Mouse (Mus musculus): ENCODE data around the gene Rab36. TPM values are rescaled to one million over a fixed set of nuclear protein-coding genes. Genes with fewer than 3 reads are reported as not detected.

The Rab36 gene
- polyA plus RNA-seq, 1 experiment: 0.82 TPM

- no peak for TF ChIP-seq POLR2A (IDR thresholded peaks at IDR 0.05; ENCODE audit: borderline replicate concordance, low read depth, low read length)
- TF ChIP-seq CTCF (IDR thresholded peaks at IDR 0.05; ENCODE audit: low read depth, low read length): no peak
Measured at GRCm38 (mm10) chr10:75010704-75011103, 26.2 kb upstream of the Rab36 start.

GRCm38 (mm10) chr10:75015465-75015864, 21.4 kb upstream of the Rab36 start:
- TF ChIP-seq POLR2A (IDR thresholded peaks at IDR 0.05; ENCODE audit: borderline replicate concordance, low read depth, low read length) (no peak), CTCF (IDR thresholded peaks at IDR 0.05; ENCODE audit: low read depth, low read length) (no peak)
- Histone ChIP-seq H3K27ac (ENCODE audit: insufficient read depth, low read depth, low read length) (no peak overlapping the region), H3K4me1 (ENCODE audit: control insufficient read depth, insufficient read depth, low read length) (no peaks in the 10 kb centered on the region), H3K4me3 (ENCODE audit: insufficient read depth, low read length) (no peak overlapping the region)

More at GRCm38 (mm10) chr10:75010704-75011103, 26.2 kb upstream of the Rab36 start:
- H3K4me1 ChIP-seq (ENCODE audit: control insufficient read depth, insufficient read depth, low read length): no peaks in the 10 kb centered on the region
- H3K4me3 ChIP-seq (ENCODE audit: insufficient read depth, low read length): no peak overlapping the region
- H3K27ac ChIP-seq (ENCODE audit: insufficient read depth, low read depth, low read length): no peak overlapping the region

GRCm38 (mm10) chr10:75016481-75016880, 20.4 kb upstream of the Rab36 start:
- no peak overlapping the region for H3K27ac ChIP-seq (ENCODE audit: insufficient read depth, low read depth, low read length)
- TF ChIP-seq POLR2A (IDR thresholded peaks at IDR 0.05; ENCODE audit: borderline replicate concordance, low read depth, low read length): no peak
- no peak for TF ChIP-seq CTCF (IDR thresholded peaks at IDR 0.05; ENCODE audit: low read depth, low read length)
- H3K4me3 ChIP-seq (ENCODE audit: insufficient read depth, low read length): no peak overlapping the region
- H3K4me1 ChIP-seq (ENCODE audit: control insufficient read depth, insufficient read depth, low read length): no peaks in the 10 kb centered on the region

- Histone ChIP-seq H3K27ac (ENCODE audit: insufficient read depth, low read depth, low read length) (no peak overlapping the region), H3K4me3 (ENCODE audit: insufficient read depth, low read length) (no peak overlapping the region), H3K4me1 (ENCODE audit: control insufficient read depth, insufficient read depth, low read length) (no peaks in the 10 kb centered on the region)
- no peak for TF ChIP-seq CTCF (IDR thresholded peaks at IDR 0.05; ENCODE audit: low read depth, low read length)
- TF ChIP-seq POLR2A (IDR thresholded peaks at IDR 0.05; ENCODE audit: borderline replicate concordance, low read depth, low read length): no peak
Measured at GRCm38 (mm10) chr10:75020271-75020670, 16.6 kb upstream of the Rab36 start.

GRCm38 (mm10) chr10:75021138-75021537, 15.7 kb upstream of the Rab36 start:
- peak; percentile 44; the same call in 1 of the 2 replicates for TF ChIP-seq CTCF (IDR thresholded peaks at IDR 0.05; ENCODE audit: low read depth, low read length)
- no peak for TF ChIP-seq POLR2A (IDR thresholded peaks at IDR 0.05; ENCODE audit: borderline replicate concordance, low read depth, low read length)
- Histone ChIP-seq H3K4me1 (ENCODE audit: control insufficient read depth, insufficient read depth, low read length) (no peaks in the 10 kb centered on the region), H3K27ac (ENCODE audit: insufficient read depth, low read depth, low read length) (no peak overlapping the region), H3K4me3 (ENCODE audit: insufficient read depth, low read length) (no peak overlapping the region)

GRCm38 (mm10) chr10:75026491-75026890, 10.4 kb upstream of the Rab36 start:
- Histone ChIP-seq H3K4me3 (ENCODE audit: insufficient read depth, low read length) (no peak overlapping the region), H3K4me1 (ENCODE audit: control insufficient read depth, insufficient read depth, low read length) (no peaks in the 10 kb centered on the region), H3K27ac (ENCODE audit: insufficient read depth, low read depth, low read length) (no peak overlapping the region)
- TF ChIP-seq CTCF (IDR thresholded peaks at IDR 0.05; ENCODE audit: low read depth, low read length): no peak
- no peak for TF ChIP-seq POLR2A (IDR thresholded peaks at IDR 0.05; ENCODE audit: borderline replicate concordance, low read depth, low read length)

GRCm38 (mm10) chr10:75028743-75029142, 8.1 kb upstream of the Rab36 start:
- Histone ChIP-seq H3K4me3 (ENCODE audit: insufficient read depth, low read length) (no peak overlapping the region), H3K27ac (ENCODE audit: insufficient read depth, low read depth, low read length) (no peak overlapping the region), H3K4me1 (ENCODE audit: control insufficient read depth, insufficient read depth, low read length) (no peaks in the 10 kb centered on the region)
- TF ChIP-seq POLR2A (IDR thresholded peaks at IDR 0.05; ENCODE audit: borderline replicate concordance, low read depth, low read length) (no peak), CTCF (IDR thresholded peaks at IDR 0.05; ENCODE audit: low read depth, low read length) (no peak)

GRCm38 (mm10) chr10:75029677-75030076, 7.2 kb upstream of the Rab36 start:
- H3K4me1 ChIP-seq (ENCODE audit: control insufficient read depth, insufficient read depth, low read length): no peaks in the 10 kb centered on the region

GRCm38 (mm10) chr10:75030234-75030633, 6.6 kb upstream of the Rab36 start:
- no peaks in the 10 kb centered on the region for H3K4me1 ChIP-seq (ENCODE audit: control insufficient read depth, insufficient read depth, low read length)
- TF ChIP-seq POLR2A (IDR thresholded peaks at IDR 0.05; ENCODE audit: borderline replicate concordance, low read depth, low read length): no peak
- no peak for TF ChIP-seq CTCF (IDR thresholded peaks at IDR 0.05; ENCODE audit: low read depth, low read length)
- no peak overlapping the region for H3K4me3 ChIP-seq (ENCODE audit: insufficient read depth, low read length)
- H3K27ac ChIP-seq (ENCODE audit: insufficient read depth, low read depth, low read length): no peak overlapping the region

More at GRCm38 (mm10) chr10:75029677-75030076, 7.2 kb upstream of the Rab36 start:
- no peak overlapping the region for H3K4me3 ChIP-seq (ENCODE audit: insufficient read depth, low read length)
- TF ChIP-seq CTCF (IDR thresholded peaks at IDR 0.05; ENCODE audit: low read depth, low read length): no peak
- no peak for TF ChIP-seq POLR2A (IDR thresholded peaks at IDR 0.05; ENCODE audit: borderline replicate concordance, low read depth, low read length)
- no peak overlapping the region for H3K27ac ChIP-seq (ENCODE audit: insufficient read depth, low read depth, low read length)

GRCm38 (mm10) chr10:75031345-75032114, 5.3 kb upstream of the Rab36 start:
- Histone ChIP-seq H3K4me3 (ENCODE audit: insufficient read depth, low read length) (no peak overlapping the region), H3K4me1 (ENCODE audit: control insufficient read depth, insufficient read depth, low read length) (no peaks in the 10 kb centered on the region), H3K27ac (ENCODE audit: insufficient read depth, low read depth, low read length) (no peak overlapping the region)
- TF ChIP-seq CTCF (IDR thresholded peaks at IDR 0.05; ENCODE audit: low read depth, low read length) (no peak), POLR2A (IDR thresholded peaks at IDR 0.05; ENCODE audit: borderline replicate concordance, low read depth, low read length) (no peak)

Measured in bone marrow macrophage, adult 2 months (primary cell).